Comparison of ENCODE assay signal across 8 mouse cellular contexts in genomic region chr19:5295736-5296075, GRCm38 (mm10). TPM values are rescaled to one million over a fixed set of nuclear protein-coding genes. Genes with fewer than 3 reads are reported as not detected.
A peak's percentile ranks its signal among the peaks of the same experiment; 100 is the strongest.
DNase-seq lines count a peak whose midpoint lies in the region; ATAC-seq and TF ChIP-seq lines count a peak whose summit lies in the region.

No protein-coding gene starts in this region.

- H3K79me2 ChIP-seq in macrophage (ENCODE audit: inconsistent target): peaks cover 24% of the 10 kb centered on the region

- TF ChIP-seq CTCF in ES-Bruce4 (IDR thresholded peaks at IDR 0.05; ENCODE audit: low read depth, low read length): no peak

- peaks cover 22% of the 10 kb centered on the region for H3K4me1 ChIP-seq in heart, embryonic 11.5 days (ENCODE audit: control insufficient read depth, insufficient read depth, low read length)
- peaks cover 6% of the 10 kb centered on the region for H3K4me1 ChIP-seq in ES-Bruce4 (ENCODE audit: control insufficient read depth, insufficient read depth, low read length)
- H3K4me1 ChIP-seq in forebrain, embryonic 15.5 days: peaks cover 55% of the 10 kb centered on the region

- H3K9ac ChIP-seq in heart, embryonic 11.5 days (ENCODE audit: low read depth, low read length): peak overlapping the region; percentile 85
- peak overlapping the region; percentile 76 for H3K9ac ChIP-seq in ES-Bruce4 (ENCODE audit: low read depth, poor library complexity, severe bottlenecking)
- H3K9ac ChIP-seq in forebrain, embryonic 15.5 days (replicated peaks): peak overlapping the region; percentile 74

- no peak for TF ChIP-seq POLR2A in ES-Bruce4 (IDR thresholded peaks at IDR 0.05; ENCODE audit: insufficient read depth, low read length)

- H3K4me2 ChIP-seq in heart, embryonic 11.5 days: peak overlapping the region; percentile 76
- H3K4me2 ChIP-seq in forebrain, embryonic 15.5 days (replicated peaks): peak overlapping the region; percentile 75

- TF ChIP-seq EP300 in ES-Bruce4 (IDR thresholded peaks at IDR 0.05; ENCODE audit: insufficient read depth, low read depth, low read length): no peak

- ATAC-seq in heart, embryonic 11.5 days (replicated peaks; ENCODE audit: insufficient number of reproducible peaks, low FRiP score, low TSS enrichment): peak; percentile 54
- no peak; the same call in 1 of the 2 replicates for ATAC-seq in forebrain, embryonic 15.5 days (replicated peaks)

- 4% methylated on average over 13 of the region's 13 CpGs for WGBS in heart, embryonic 11.5 days (ENCODE audit: insufficient replicate concordance)
- 5% methylated on average over 13 of the region's 13 CpGs for WGBS in forebrain, embryonic 15.5 days
- 3% methylated on average over 13 of the region's 13 CpGs for WGBS in macrophage (ENCODE audit: missing documents)

- peak overlapping the region; percentile 95 for H3K4me3 ChIP-seq in heart, embryonic 11.5 days (ENCODE audit: low read depth, low read length)
- peak overlapping the region; percentile 83 for H3K4me3 ChIP-seq in ES-Bruce4 (ENCODE audit: low read depth, low read length)
- peak overlapping the region; percentile 74 for H3K4me3 ChIP-seq in forebrain, embryonic 15.5 days
- peak overlapping the region; percentile 74 for H3K4me3 ChIP-seq in macrophage (ENCODE audit: inconsistent target)

- DNase-seq in heart, adult 18-20 months: no peak
- no peak for DNase-seq in cerebellum, postnatal 36 days
- DNase-seq in adrenal gland, postnatal 4 days (ENCODE audit: low spot score in 2 of 2): no peak
- DNase-seq in urinary bladder, adult 2 months (ENCODE audit: low spot score): no peak

- peaks cover 17% of the 10 kb centered on the region for H3K36me3 ChIP-seq in heart, embryonic 11.5 days (ENCODE audit: control insufficient read depth, insufficient read depth, low read length)
- peaks cover 22% of the 10 kb centered on the region for H3K36me3 ChIP-seq in ES-Bruce4 (ENCODE audit: control insufficient read depth, insufficient read depth, low read length, poor library complexity, severe bottlenecking)
- H3K36me3 ChIP-seq in forebrain, embryonic 15.5 days: peaks cover 23% of the 10 kb centered on the region
- peaks cover 18% of the 10 kb centered on the region for H3K36me3 ChIP-seq in macrophage (ENCODE audit: inconsistent target)

- 0 out of 2 replicates have a peak, but pooled peaks cover 3% of the 10 kb centered on the region for H3K27me3 ChIP-seq in heart, embryonic 11.5 days (ENCODE audit: control insufficient read depth, insufficient read depth, low read length)
- no peaks in the 10 kb centered on the region for H3K27me3 ChIP-seq in ES-Bruce4 (ENCODE audit: control insufficient read depth, insufficient read depth, low read length, poor library complexity, severe bottlenecking)
- H3K27me3 ChIP-seq in forebrain, embryonic 15.5 days: no peaks in the 10 kb centered on the region

- no peaks in the 10 kb centered on the region for H3K9me3 ChIP-seq in heart, embryonic 11.5 days (replicated peaks; ENCODE audit: control insufficient read depth, low read length)
- no peaks in the 10 kb centered on the region for H3K9me3 ChIP-seq in ES-Bruce4 (replicated peaks; ENCODE audit: control insufficient read depth, insufficient read depth, low read length, poor library complexity, severe bottlenecking)
- no peaks in the 10 kb centered on the region for H3K9me3 ChIP-seq in forebrain, embryonic 15.5 days

- H3K27ac ChIP-seq in heart, embryonic 11.5 days (ENCODE audit: low read depth, low read length): peak overlapping the region; percentile 77
- H3K27ac ChIP-seq in ES-Bruce4 (ENCODE audit: insufficient read depth, low read length) (peak overlapping the region; percentile 68), macrophage (peak overlapping the region; percentile 25)
- H3K27ac ChIP-seq in forebrain, embryonic 15.5 days (replicated peaks): peak overlapping the region; percentile 93

RNA-seq across cellular contexts. Expression of gene Sf3b2, which starts 0.5 kb away (rescaled TPM):
- 224 and 239 TPM in 2 replicates for polyA plus RNA-seq in heart, embryonic 11.5 days (2014; fragmentation: Nextera tagmentation; extraction: Ambion mirVana)
- 100 to 1,000 TPM; 118 to 119 TPM for total RNA-seq in heart, adult 18-20 months (2021)
- polyA plus RNA-seq in ES-Bruce4 (2011; ENCODE audit: insufficient read depth, insufficient read length, low read depth, missing spikeins): 179 and 185 TPM in 2 replicates
- polyA plus RNA-seq in forebrain, embryonic 15.5 days (2015; fragmentation: Nextera tagmentation; extraction: Ambion mirVana): 381 and 383 TPM in 2 replicates
- total RNA-seq in macrophage (2018; cell fraction: chromatin; rRNA removed): 100 to 1,000 TPM in 22 of 26 experiments, 10 to 100 TPM in 4; 59.9 to 238 (median 176) TPM
- 100 to 1,000 TPM; 106 to 183 (median 148) TPM for total RNA-seq in macrophage (2018; cell fraction: cytosol; rRNA removed)
- total RNA-seq in macrophage (2018; cell fraction: nucleus; rRNA removed): 100 to 1,000 TPM in 25 of 26 experiments, 10 to 100 TPM in 1; 95.7 to 229 (median 165) TPM
- polyA plus RNA-seq in macrophage (2018): 131 to 171 TPM (median 133 TPM) in 3 replicates
- total RNA-seq in adrenal gland, postnatal 4 days (2021): 100 to 1,000 TPM; 210 to 224 TPM
- polyA plus RNA-seq in urinary bladder, adult 2 months (2012; rRNA removed): 97.3 and 108 TPM in 2 replicates

RNA-seq across cellular contexts. Expression of gene Gal3st3, which starts 2.4 kb away (rescaled TPM):
- polyA plus RNA-seq in heart, embryonic 11.5 days (2014; fragmentation: Nextera tagmentation; extraction: Ambion mirVana): 3.8 and 4.8 TPM in 2 replicates
- total RNA-seq in heart, adult 18-20 months (2021): 10 to 100 TPM; 21.9 to 22.4 TPM
- polyA plus RNA-seq in ES-Bruce4 (2011; ENCODE audit: insufficient read depth, insufficient read length, low read depth, missing spikeins): 2.5 and 2.9 TPM in 2 replicates
- polyA plus RNA-seq in forebrain, embryonic 15.5 days (2015; fragmentation: Nextera tagmentation; extraction: Ambion mirVana): 31.4 and 31.6 TPM in 2 replicates
- not detected for total RNA-seq in macrophage (2018; cell fraction: chromatin; rRNA removed)
- not detected for total RNA-seq in macrophage (2018; cell fraction: cytosol; rRNA removed)
- not detected for total RNA-seq in macrophage (2018; cell fraction: nucleus; rRNA removed)
- polyA plus RNA-seq in macrophage (2018): not detected in 3 replicates
- total RNA-seq in adrenal gland, postnatal 4 days (2021): under 1 TPM; 0.45 to 0.67 TPM
- 0.03 and 0.04 TPM in 2 replicates for polyA plus RNA-seq in urinary bladder, adult 2 months (2012; rRNA removed)

RNA-seq across cellular contexts. Expression of gene Pacs1, which starts 22.8 kb away (rescaled TPM):
- 21.4 and 22.8 TPM in 2 replicates for polyA plus RNA-seq in heart, embryonic 11.5 days (2014; fragmentation: Nextera tagmentation; extraction: Ambion mirVana)
- total RNA-seq in heart, adult 18-20 months (2021): 10 to 100 TPM; 21.8 to 22.7 TPM
- polyA plus RNA-seq in ES-Bruce4 (2011; ENCODE audit: insufficient read depth, insufficient read length, low read depth, missing spikeins): 18.3 and 22.0 TPM in 2 replicates
- polyA plus RNA-seq in forebrain, embryonic 15.5 days (2015; fragmentation: Nextera tagmentation; extraction: Ambion mirVana): 32.5 and 33.3 TPM in 2 replicates
- 10 to 100 TPM in 22 of 26 experiments, 1 to 10 TPM in 4; 5.5 to 41.2 (median 21.1) TPM for total RNA-seq in macrophage (2018; cell fraction: chromatin; rRNA removed)
- 10 to 100 TPM; 10.6 to 24.6 (median 15.4) TPM for total RNA-seq in macrophage (2018; cell fraction: cytosol; rRNA removed)
- total RNA-seq in macrophage (2018; cell fraction: nucleus; rRNA removed): 10 to 100 TPM in 21 of 26 experiments, 1 to 10 TPM in 5; 5.8 to 27.9 (median 14.0) TPM
- 14.8 to 16.9 TPM (median 16.9 TPM) in 3 replicates for polyA plus RNA-seq in macrophage (2018)
- 10 to 100 TPM; 35.0 to 39.4 TPM for total RNA-seq in adrenal gland, postnatal 4 days (2021)
- 16.3 and 22.6 TPM in 2 replicates for polyA plus RNA-seq in urinary bladder, adult 2 months (2012; rRNA removed)

RNA-seq across cellular contexts. Expression of gene Catsper1, which starts 39.8 kb away (rescaled TPM):
- not detected in 2 replicates for polyA plus RNA-seq in heart, embryonic 11.5 days (2014; fragmentation: Nextera tagmentation; extraction: Ambion mirVana)
- not detected for total RNA-seq in heart, adult 18-20 months (2021)
- polyA plus RNA-seq in ES-Bruce4 (2011; ENCODE audit: insufficient read depth, insufficient read length, low read depth, missing spikeins) (not detected in 2 replicates), macrophage (2018) (not detected in 3 replicates)
- polyA plus RNA-seq in forebrain, embryonic 15.5 days (2015; fragmentation: Nextera tagmentation; extraction: Ambion mirVana): not detected in 2 replicates
- total RNA-seq in macrophage (2018; cell fraction: chromatin; rRNA removed): not detected
- not detected for total RNA-seq in macrophage (2018; cell fraction: cytosol; rRNA removed)
- total RNA-seq in macrophage (2018; cell fraction: nucleus; rRNA removed): not detected
- total RNA-seq in adrenal gland, postnatal 4 days (2021): not detected
- polyA plus RNA-seq in urinary bladder, adult 2 months (2012; rRNA removed): not detected in 2 replicates

RNA-seq across cellular contexts. Expression of gene Cst6, which starts 53.7 kb away (rescaled TPM):
- polyA plus RNA-seq in heart, embryonic 11.5 days (2014; fragmentation: Nextera tagmentation; extraction: Ambion mirVana): 0.60 and 0.84 TPM in 2 replicates
- total RNA-seq in heart, adult 18-20 months (2021): 10 to 100 TPM; 17.3 to 21.4 TPM
- polyA plus RNA-seq in ES-Bruce4 (2011; ENCODE audit: insufficient read depth, insufficient read length, low read depth, missing spikeins) (0.62 and 1.6 TPM in 2 replicates), macrophage (2018) (0.05 to 0.27 TPM in 2 of 3 replicates, not detected in the other)
- polyA plus RNA-seq in forebrain, embryonic 15.5 days (2015; fragmentation: Nextera tagmentation; extraction: Ambion mirVana): 2.7 and 3.1 TPM in 2 replicates
- total RNA-seq in macrophage (2018; cell fraction: chromatin; rRNA removed): under 1 TPM in 1 of 26 experiments, not detected in 25; 0.16 TPM
- 1 to 10 TPM in 4 of 26 experiments, under 1 TPM in 9, not detected in 13; 0.04 to 1.5 (median 0.58) TPM for total RNA-seq in macrophage (2018; cell fraction: cytosol; rRNA removed)
- not detected for total RNA-seq in macrophage (2018; cell fraction: nucleus; rRNA removed)
- 1 to 10 TPM; 2.6 to 3.4 TPM for total RNA-seq in adrenal gland, postnatal 4 days (2021)
- 3.6 and 4.4 TPM in 2 replicates for polyA plus RNA-seq in urinary bladder, adult 2 months (2012; rRNA removed)

Comparison
In these comparisons a context has a peak if more than half of its experiments do, and no peak if none do; other contexts are left out.
1. H3K27ac ChIP-seq: peak in every context shown above with its lines; median percentile 93 in forebrain, embryonic 15.5 days; 77 in heart, embryonic 11.5 days; 68 in ES-Bruce4; 25 in macrophage.